Mouse (Mus musculus) CD4-positive naive resting alpha-beta T cell, adult 57 days (primary cell): ENCODE data around the gene Pou2f1. TPM values are rescaled to one million over a fixed set of nuclear protein-coding genes. Genes with fewer than 3 reads are reported as not detected.

ENCODE experiments used
- total RNA-seq: library from RNA; stranded (reverse); gene quantifications from one replicate; pipeline ENCODE4 v1.2.4, GENCODE M21; 2023

Gene Pou2f1
- 43.5 TPM for total RNA-seq

DNA sequence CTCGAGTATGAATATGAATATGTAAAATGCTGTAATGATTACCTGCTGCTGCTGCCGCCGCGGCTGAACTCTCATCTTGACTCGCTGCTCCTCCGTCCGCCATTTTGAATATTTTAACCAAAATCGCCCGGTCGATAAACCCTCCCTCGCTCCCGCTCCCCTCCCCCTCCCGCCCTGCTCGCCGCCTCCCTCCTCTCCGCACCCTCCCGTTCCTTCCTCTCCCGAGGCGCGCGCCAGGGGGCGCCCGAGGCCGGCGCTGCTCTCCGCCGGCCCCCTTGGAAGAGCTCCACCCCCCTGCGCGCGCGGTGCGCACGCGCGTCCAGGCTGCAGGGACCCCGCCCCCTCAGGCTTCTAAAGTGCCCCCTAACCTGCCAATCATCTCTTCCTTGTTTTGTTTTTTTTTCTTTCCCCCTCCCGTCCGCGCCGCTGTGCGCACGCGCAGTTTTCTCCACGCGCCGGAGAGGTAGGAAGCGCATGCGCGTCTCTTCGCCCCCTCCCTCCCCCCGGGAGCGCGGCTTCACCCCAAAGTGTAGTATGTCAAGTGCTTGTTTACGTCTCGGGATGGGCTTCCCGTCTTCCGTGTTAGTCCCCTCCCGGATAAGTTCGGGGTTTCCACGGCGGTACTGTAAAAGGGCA, at the start of gene Pou2f1:
Pou2f1 (minus strand) TSS at position 159 of the 636 bp plus-strand sequence.

Other genes starting within 250 kb of the Pou2f1 start
- 13.3 TPM for gene Creg1, start 238.9 kb downstream of the Pou2f1 start, total RNA-seq
- gene Cd247, start 214.0 kb downstream of the Pou2f1 start, total RNA-seq = 444 TPM
- gene Dusp27, start 125.2 kb upstream of the Pou2f1 start, total RNA-seq = not detected
- gene Gpa33, start 127.6 kb upstream of the Pou2f1 start, total RNA-seq = not detected
- gene Mael, start 236.1 kb upstream of the Pou2f1 start, total RNA-seq = not detected